17 mouse cellular contexts compared by ENCODE assay signal in genomic region chr13:73750435-73750834, GRCm38 (mm10). TPM values are rescaled to one million over a fixed set of nuclear protein-coding genes. Genes with fewer than 3 reads are reported as not detected.
DNase-seq lines count a peak whose midpoint lies in the region; TF ChIP-seq lines count a peak whose summit lies in the region.
"Had no signal": no experiment of that assay in that cellular context is flagged by ENCODE, and none has a peak within 500 bp of the region (broad histone marks: within the 10 kb centered on the region; RNA-seq: fewer than 3 reads in every experiment).

No protein-coding gene starts in this region.

- H3K4me3 ChIP-seq in E14TG2a.4 (replicated peaks; ENCODE audit: low read length): 0 out of 2 replicates have a peak overlapping the region, but pooled peaks have one; percentile 17
- H3K4me3 ChIP-seq: left cerebral cortex, adult 2 months; limb, embryonic 13.5 days; liver, embryonic 15.5 days; midbrain, embryonic 15.5 days had no signal

- peak; percentile 19 to 52 for DNase-seq in cerebellum, postnatal 25 days
- no peak for DNase-seq in cerebellum, postnatal 4 days (ENCODE audit: low spot score in 2 of 2)
- DNase-seq in layer of hippocampus, adult 9-11 months: peak; percentile 13
- no peak for DNase-seq in layer of hippocampus, postnatal 14 days (ENCODE audit: low spot score in 2 of 2)
- peak; percentile 42 for DNase-seq in kidney, postnatal 10 days
- DNase-seq in yolk sac, embryonic 10.5 days (ENCODE audit: low spot score): no peak
- no peak for DNase-seq in ovary, postnatal 14 days (ENCODE audit: low spot score)
- DNase-seq: adrenal gland, postnatal 36 days; embryo, embryonic 11 days had no signal

- H3K9me3 ChIP-seq in E14TG2a.4 (ENCODE audit: low read length): no peaks in the 10 kb centered on the region
- H3K9me3 ChIP-seq: limb, embryonic 13.5 days; liver, embryonic 15.5 days; midbrain, embryonic 15.5 days had no signal

- H3K27me3 ChIP-seq in E14TG2a.4 (ENCODE audit: insufficient read depth, low read length): no peaks in the 10 kb centered on the region
- H3K27me3 ChIP-seq: limb, embryonic 13.5 days; midbrain, embryonic 15.5 days had no signal

- H3K4me1 ChIP-seq in E14TG2a.4 (replicated peaks; ENCODE audit: low read depth, low read length): peaks cover 38% of the 10 kb centered on the region

- TF ChIP-seq CTCF in E14TG2a.4 (conservative IDR thresholded peaks at IDR 0.05; ENCODE audit: low read length): no peak

- H3K36me3 ChIP-seq in E14TG2a.4 (ENCODE audit: insufficient read depth, low read length): no peaks in the 10 kb centered on the region
- H3K36me3 ChIP-seq: limb, embryonic 13.5 days; liver, embryonic 15.5 days; midbrain, embryonic 15.5 days had no signal

RNA-seq across cellular contexts. Expression of gene Slc12a7, which starts 17.5 kb away (rescaled TPM):
- 1 to 10 TPM; 6.2 to 6.7 TPM for total RNA-seq in layer of hippocampus, postnatal 14 days (2021)

RNA-seq across cellular contexts. Expression of gene Slc6a19, which starts 45.8 kb away (rescaled TPM):
- total RNA-seq in layer of hippocampus, postnatal 14 days (2021): under 1 TPM in 1 of 2 experiments, not detected in 1; 0.44 TPM
- total RNA-seq: granulocyte monocyte progenitor cell, adult 5-6 weeks; megakaryocyte progenitor cell, adult 5-6 weeks; MEL had no signal

Comparison
In these comparisons a context has a peak if more than half of its experiments do, and no peak if none do; other contexts are left out.
1. DNase-seq: peak in cerebellum, postnatal 25 days (2 of 2), layer of hippocampus, adult 9-11 months (single experiment) and kidney, postnatal 10 days (single experiment); none in cerebellum, postnatal 4 days (0 of 2), layer of hippocampus, postnatal 14 days (0 of 2), yolk sac, embryonic 10.5 days (single experiment) and ovary, postnatal 14 days (single experiment).